Mouse (Mus musculus): ENCODE results near the gene Lhfpl2.

GRCm38 (mm10) chr13:94050036-94050435, 7.6 kb upstream of the Lhfpl2 start:
- no peak for TF ChIP-seq CTCF (IDR thresholded peaks at IDR 0.05; ENCODE audit: low read depth)
- TF ChIP-seq EP300 (IDR thresholded peaks at IDR 0.05; ENCODE audit: low read depth), result no peak
